ENCODE assay signal across 8 mouse cellular contexts in genomic region chr8:84010625-84011611, GRCm38 (mm10). TPM values are rescaled to one million over a fixed set of nuclear protein-coding genes. Genes with fewer than 3 reads are reported as not detected.
DNase-seq lines count a peak whose midpoint lies in the region; ATAC-seq lines count a peak whose summit lies in the region.

No protein-coding gene starts in this region.

- peak overlapping the region; percentile 45 for H3K4me3 ChIP-seq in embryonic facial prominence, embryonic 11.5 days (ENCODE audit: low read depth, low read length)
- peak overlapping the region; percentile 63 for H3K4me3 ChIP-seq in heart, embryonic 10.5 days
- H3K4me3 ChIP-seq in liver, embryonic 16.5 days (ENCODE audit: low read depth, low read length): peak overlapping the region; percentile 54
- H3K4me3 ChIP-seq in neural tube, embryonic 11.5 days (ENCODE audit: low read depth, low read length): peak overlapping the region; percentile 39

- H3K9me3 ChIP-seq in embryonic facial prominence, embryonic 11.5 days (replicated peaks; ENCODE audit: control insufficient read depth, low read length): no peaks in the 10 kb centered on the region
- H3K9me3 ChIP-seq in heart, embryonic 10.5 days: no peaks in the 10 kb centered on the region
- H3K9me3 ChIP-seq in liver, embryonic 16.5 days (replicated peaks; ENCODE audit: control insufficient read depth, low read length): no peaks in the 10 kb centered on the region
- H3K9me3 ChIP-seq in neural tube, embryonic 11.5 days (ENCODE audit: control insufficient read depth, low read length): no peaks in the 10 kb centered on the region

- 2% methylated on average over 75 of the region's 83 CpGs for WGBS in embryonic facial prominence, embryonic 11.5 days
- WGBS in heart, embryonic 10.5 days: 1% methylated on average over 83 of the region's 83 CpGs
- WGBS in liver, embryonic 16.5 days (ENCODE audit: insufficient replicate concordance): 1% methylated on average over 83 of the region's 83 CpGs
- under 1% methylated on average over 83 of the region's 83 CpGs for WGBS in neural tube, embryonic 11.5 days

- peaks cover 3% of the 10 kb centered on the region for H3K4me1 ChIP-seq in embryonic facial prominence, embryonic 11.5 days (ENCODE audit: control insufficient read depth, insufficient read depth, low read length)
- peaks cover 31% of the 10 kb centered on the region for H3K4me1 ChIP-seq in heart, embryonic 10.5 days
- peaks cover 12% of the 10 kb centered on the region for H3K4me1 ChIP-seq in liver, embryonic 16.5 days (ENCODE audit: control insufficient read depth, low read depth, low read length)
- peaks cover 18% of the 10 kb centered on the region for H3K4me1 ChIP-seq in neural tube, embryonic 11.5 days (ENCODE audit: control insufficient read depth, insufficient read depth, low read length)

- H3K9ac ChIP-seq in embryonic facial prominence, embryonic 11.5 days (replicated peaks; ENCODE audit: low read length): peak overlapping the region; percentile 42
- H3K9ac ChIP-seq in liver, embryonic 16.5 days (ENCODE audit: low read depth, low read length): no peak overlapping the region
- H3K9ac ChIP-seq in neural tube, embryonic 11.5 days (ENCODE audit: low read length): peak overlapping the region; percentile 44

- peaks cover 32% of the 10 kb centered on the region for H3K27me3 ChIP-seq in embryonic facial prominence, embryonic 11.5 days (ENCODE audit: control insufficient read depth, insufficient read depth, low read length)
- peaks cover 43% of the 10 kb centered on the region for H3K27me3 ChIP-seq in heart, embryonic 10.5 days (ENCODE audit: insufficient read depth, poor library complexity, severe bottlenecking)
- peaks cover 44% of the 10 kb centered on the region for H3K27me3 ChIP-seq in liver, embryonic 16.5 days (ENCODE audit: control insufficient read depth, insufficient read depth, low read depth, low read length)
- peaks cover 37% of the 10 kb centered on the region for H3K27me3 ChIP-seq in neural tube, embryonic 11.5 days (ENCODE audit: control insufficient read depth, insufficient read depth, low read length)

- H3K27ac ChIP-seq in embryonic facial prominence, embryonic 11.5 days (replicated peaks; ENCODE audit: low read depth, low read length): no peak overlapping the region
- peak overlapping the region; percentile 70 for H3K27ac ChIP-seq in heart, embryonic 10.5 days
- H3K27ac ChIP-seq in liver, embryonic 16.5 days (ENCODE audit: low read length): no peak overlapping the region
- no peak overlapping the region for H3K27ac ChIP-seq in neural tube, embryonic 11.5 days (ENCODE audit: low read depth, low read length)

- no peak for ATAC-seq in embryonic facial prominence, embryonic 11.5 days (replicated peaks; ENCODE audit: insufficient number of reproducible peaks, low FRiP score, low TSS enrichment, low read depth)
- peak; percentile 39 for ATAC-seq in liver, embryonic 16.5 days (ENCODE audit: low read depth)
- peak; percentile 26; the same call in 1 of the 2 replicates for ATAC-seq in neural tube, embryonic 11.5 days (ENCODE audit: insufficient read depth, low FRiP score, low TSS enrichment)

- no peaks in the 10 kb centered on the region for H3K36me3 ChIP-seq in embryonic facial prominence, embryonic 11.5 days (replicated peaks; ENCODE audit: control insufficient read depth, insufficient read depth, low read depth, low read length)
- H3K36me3 ChIP-seq in heart, embryonic 10.5 days: no peaks in the 10 kb centered on the region
- H3K36me3 ChIP-seq in liver, embryonic 16.5 days (ENCODE audit: control insufficient read depth, insufficient read depth): no peaks in the 10 kb centered on the region
- H3K36me3 ChIP-seq in neural tube, embryonic 11.5 days (ENCODE audit: control insufficient read depth, insufficient read depth, low read length): no peaks in the 10 kb centered on the region

- peak; percentile 30 for DNase-seq in 3T3-L1 (ENCODE audit: low read depth, low spot score)
- DNase-seq in adrenal gland, adult 18-20 months (ENCODE audit: low spot score in 2 of 2): peak; percentile 79 to 84
- peak; percentile 85 for DNase-seq in embryonic facial prominence, embryonic 11.5 days (ENCODE audit: low spot score)
- DNase-seq in heart, embryonic 10.5 days (ENCODE audit: low spot score): no peak
- DNase-seq in kidney, adult 8-10 months: peak; percentile 57 to 78
- DNase-seq in neural tube, embryonic 11.5 days (ENCODE audit: low spot score): peak; percentile 88
- peak; percentile 88 for DNase-seq in testis, postnatal 10 days (ENCODE audit: low spot score)

- H3K4me2 ChIP-seq in embryonic facial prominence, embryonic 11.5 days (ENCODE audit: low read depth, low read length): peak overlapping the region; percentile 89
- H3K4me2 ChIP-seq in liver, embryonic 16.5 days (ENCODE audit: low read depth, low read length): peak overlapping the region; percentile 76
- H3K4me2 ChIP-seq in neural tube, embryonic 11.5 days (ENCODE audit: low read depth): peak overlapping the region; percentile 97

RNA-seq across cellular contexts. Expression of gene 2210011C24Rik, which starts 1.1 kb away (rescaled TPM):
- total RNA-seq in adrenal gland, adult 18-20 months (2021): not detected
- not detected in 2 replicates for polyA plus RNA-seq in embryonic facial prominence, embryonic 11.5 days (2014; fragmentation: Nextera tagmentation; extraction: Ambion mirVana)
- polyA plus RNA-seq in heart, embryonic 10.5 days (2016; fragmentation: Nextera tagmentation; extraction: Ambion mirVana): 0.30 and 0.80 TPM in 2 replicates
- polyA plus RNA-seq in liver, embryonic 16.5 days (2015; fragmentation: Nextera tagmentation; extraction: Ambion mirVana): 0.13 TPM in 1 of 2 replicates, not detected in the other
- polyA plus RNA-seq in neural tube, embryonic 11.5 days (2014; fragmentation: Nextera tagmentation; extraction: Ambion mirVana): not detected in 2 replicates

RNA-seq across cellular contexts. Expression of gene 1700067K01Rik, which starts 9.6 kb away (rescaled TPM):
- total RNA-seq in adrenal gland, adult 18-20 months (2021): under 1 TPM; 0.54 to 0.96 TPM
- 0.29 and 0.85 TPM in 2 replicates for polyA plus RNA-seq in embryonic facial prominence, embryonic 11.5 days (2014; fragmentation: Nextera tagmentation; extraction: Ambion mirVana)
- polyA plus RNA-seq in heart, embryonic 10.5 days (2016; fragmentation: Nextera tagmentation; extraction: Ambion mirVana): 0.27 and 0.95 TPM in 2 replicates
- 0.56 and 0.58 TPM in 2 replicates for polyA plus RNA-seq in liver, embryonic 16.5 days (2015; fragmentation: Nextera tagmentation; extraction: Ambion mirVana)
- 0.70 and 0.77 TPM in 2 replicates for polyA plus RNA-seq in neural tube, embryonic 11.5 days (2014; fragmentation: Nextera tagmentation; extraction: Ambion mirVana)

RNA-seq across cellular contexts. Expression of gene Palm3, which starts 10.4 kb away (rescaled TPM):
- under 1 TPM; 0.33 to 0.38 TPM for total RNA-seq in adrenal gland, adult 18-20 months (2021)
- polyA plus RNA-seq in embryonic facial prominence, embryonic 11.5 days (2014; fragmentation: Nextera tagmentation; extraction: Ambion mirVana): 1.5 and 3.0 TPM in 2 replicates
- 4.9 and 7.4 TPM in 2 replicates for polyA plus RNA-seq in heart, embryonic 10.5 days (2016; fragmentation: Nextera tagmentation; extraction: Ambion mirVana)
- polyA plus RNA-seq in liver, embryonic 16.5 days (2015; fragmentation: Nextera tagmentation; extraction: Ambion mirVana): 0.15 TPM in 1 of 2 replicates, not detected in the other
- 4.4 TPM in 2 replicates for polyA plus RNA-seq in neural tube, embryonic 11.5 days (2014; fragmentation: Nextera tagmentation; extraction: Ambion mirVana)

RNA-seq across cellular contexts. Expression of gene Samd1, which starts 13.4 kb away (rescaled TPM):
- total RNA-seq in adrenal gland, adult 18-20 months (2021): 10 to 100 TPM; 28.2 to 30.3 TPM
- 18.2 and 19.3 TPM in 2 replicates for polyA plus RNA-seq in embryonic facial prominence, embryonic 11.5 days (2014; fragmentation: Nextera tagmentation; extraction: Ambion mirVana)
- polyA plus RNA-seq in heart, embryonic 10.5 days (2016; fragmentation: Nextera tagmentation; extraction: Ambion mirVana): 5.0 and 10.7 TPM in 2 replicates
- polyA plus RNA-seq in liver, embryonic 16.5 days (2015; fragmentation: Nextera tagmentation; extraction: Ambion mirVana): 3.6 and 3.9 TPM in 2 replicates
- polyA plus RNA-seq in neural tube, embryonic 11.5 days (2014; fragmentation: Nextera tagmentation; extraction: Ambion mirVana): 14.4 and 16.5 TPM in 2 replicates

RNA-seq across cellular contexts. Expression of gene Il27ra, which starts 31.5 kb away (rescaled TPM):
- total RNA-seq in adrenal gland, adult 18-20 months (2021): 1 to 10 TPM; 1.7 to 1.9 TPM
- 0.31 and 0.38 TPM in 2 replicates for polyA plus RNA-seq in embryonic facial prominence, embryonic 11.5 days (2014; fragmentation: Nextera tagmentation; extraction: Ambion mirVana)
- polyA plus RNA-seq in heart, embryonic 10.5 days (2016; fragmentation: Nextera tagmentation; extraction: Ambion mirVana): 1.4 and 2.6 TPM in 2 replicates
- 0.87 and 1.0 TPM in 2 replicates for polyA plus RNA-seq in liver, embryonic 16.5 days (2015; fragmentation: Nextera tagmentation; extraction: Ambion mirVana)
- 0.12 and 0.13 TPM in 2 replicates for polyA plus RNA-seq in neural tube, embryonic 11.5 days (2014; fragmentation: Nextera tagmentation; extraction: Ambion mirVana)
